Comparison of ENCODE assay signal across 10 mouse cellular contexts in the genomic region with DNA sequence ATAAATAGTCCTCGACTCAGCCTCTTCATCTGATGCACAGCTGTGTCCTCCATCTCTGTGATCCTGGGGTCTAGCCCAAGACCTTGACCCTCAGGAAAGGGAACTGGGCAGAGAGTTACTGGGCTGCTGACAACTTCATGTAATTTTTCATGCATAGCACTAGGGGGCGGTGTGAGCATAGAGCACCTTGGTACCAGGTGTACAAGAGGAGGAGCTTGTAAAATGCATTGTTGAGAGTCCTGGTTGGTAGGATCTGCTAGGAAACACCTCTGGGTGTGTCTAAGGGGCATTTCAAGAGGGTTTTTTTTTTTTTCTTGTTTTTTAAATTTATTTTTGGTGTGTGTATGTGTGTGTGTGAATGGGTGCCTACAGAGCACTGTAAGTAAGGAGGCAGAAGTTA.
DNase-seq lines count a peak whose midpoint lies in the region; ATAC-seq lines count a peak whose summit lies in the region.
"Had no signal": no experiment of that assay in that cellular context is flagged by ENCODE, and none has a peak within 500 bp of the region (broad histone marks: within the 10 kb centered on the region; RNA-seq: fewer than 3 reads in every experiment).

No protein-coding gene starts in this region.

- 8% methylated on average over 2 of the region's 2 CpGs for WGBS in kidney, embryonic 14.5 days
- WGBS in kidney, embryonic 16.5 days: 5% methylated on average over 2 of the region's 2 CpGs

- DNase-seq in 416B (ENCODE audit: low read depth): peak; percentile 39
- peak; percentile 83 for DNase-seq in ES-CJ7 (ENCODE audit: low read depth, low spot score)
- peak; percentile 17 for DNase-seq in embryo, embryonic 11.5 days (ENCODE audit: low read depth, low spot score)
- peak; percentile 42 for DNase-seq in mesoderm, embryonic 11.5 days (ENCODE audit: low read depth, low spot score)
- no peak for DNase-seq in layer of hippocampus, adult 8-10 months (ENCODE audit: low spot score in 2 of 2)
- no peak for DNase-seq in ovary, postnatal 36 days (ENCODE audit: low spot score)

- no peak overlapping the region for H3K27ac ChIP-seq in kidney, embryonic 14.5 days (ENCODE audit: low read depth, low read length)
- H3K27ac ChIP-seq in kidney, embryonic 16.5 days (ENCODE audit: low read length): no peak overlapping the region
- H3K27ac ChIP-seq: embryonic facial prominence, embryonic 15.5 days; limb, embryonic 15.5 days had no signal

- peak; percentile 16; the same call in 1 of the 2 replicates for ATAC-seq in kidney, embryonic 14.5 days (ENCODE audit: low FRiP score, low TSS enrichment)
- no peak for ATAC-seq in kidney, embryonic 16.5 days (ENCODE audit: low FRiP score, low TSS enrichment)

- no peak overlapping the region for H3K4me3 ChIP-seq in kidney, embryonic 14.5 days (ENCODE audit: low read length)
- H3K4me3 ChIP-seq in kidney, embryonic 16.5 days (ENCODE audit: low read length): no peak overlapping the region
- H3K4me3 ChIP-seq: embryonic facial prominence, embryonic 15.5 days; limb, embryonic 15.5 days had no signal

- H3K4me1 ChIP-seq in kidney, embryonic 14.5 days (ENCODE audit: control insufficient read depth, insufficient read depth, low read length): 0 out of 2 replicates have a peak, but pooled peaks cover 3% of the 10 kb centered on the region
- H3K4me1 ChIP-seq in kidney, embryonic 16.5 days (ENCODE audit: insufficient read depth, low read length): no peaks in the 10 kb centered on the region
- H3K4me1 ChIP-seq: embryonic facial prominence, embryonic 15.5 days; limb, embryonic 15.5 days had no signal

- H3K36me3 ChIP-seq in kidney, embryonic 14.5 days (ENCODE audit: control insufficient read depth, insufficient read depth, low read length): no peaks in the 10 kb centered on the region
- H3K36me3 ChIP-seq in kidney, embryonic 16.5 days (ENCODE audit: insufficient read depth, low read length): no peaks in the 10 kb centered on the region
- H3K36me3 ChIP-seq: embryonic facial prominence, embryonic 15.5 days; limb, embryonic 15.5 days had no signal

- H3K4me2 ChIP-seq in kidney, embryonic 14.5 days (replicated peaks; ENCODE audit: low read depth, low read length): no peak overlapping the region
- H3K4me2 ChIP-seq in kidney, embryonic 16.5 days (replicated peaks; ENCODE audit: low read depth, low read length): no peak overlapping the region
- H3K4me2 ChIP-seq: embryonic facial prominence, embryonic 15.5 days; limb, embryonic 15.5 days had no signal

- no peaks in the 10 kb centered on the region for H3K27me3 ChIP-seq in kidney, embryonic 14.5 days (ENCODE audit: control insufficient read depth, insufficient read depth, low read length)
- H3K27me3 ChIP-seq in kidney, embryonic 16.5 days (ENCODE audit: insufficient read depth, low read length): no peaks in the 10 kb centered on the region
- H3K27me3 ChIP-seq: embryonic facial prominence, embryonic 15.5 days; limb, embryonic 15.5 days had no signal

- no peaks in the 10 kb centered on the region for H3K9me3 ChIP-seq in kidney, embryonic 14.5 days (ENCODE audit: control insufficient read depth, low read length)
- H3K9me3 ChIP-seq in kidney, embryonic 16.5 days (ENCODE audit: low read length): no peaks in the 10 kb centered on the region
- H3K9me3 ChIP-seq: embryonic facial prominence, embryonic 15.5 days; limb, embryonic 15.5 days had no signal

- H3K9ac ChIP-seq in kidney, embryonic 14.5 days (ENCODE audit: low read depth, low read length): no peak overlapping the region
- no peak overlapping the region for H3K9ac ChIP-seq in kidney, embryonic 16.5 days (replicated peaks; ENCODE audit: low read length)
- H3K9ac ChIP-seq: embryonic facial prominence, embryonic 15.5 days; limb, embryonic 15.5 days had no signal

Comparison
In these comparisons a context has a peak if more than half of its experiments do, and no peak if none do; other contexts are left out.
1. DNase-seq: peak in 416B (single experiment), ES-CJ7 (single experiment), embryo, embryonic 11.5 days (single experiment) and mesoderm, embryonic 11.5 days (single experiment); none in layer of hippocampus, adult 8-10 months (0 of 2) and ovary, postnatal 36 days (single experiment).